Mouse (Mus musculus) G1E-ER4 (cell line): ENCODE measurements around the gene Ccdc172. TPM values are rescaled to one million over a fixed set of nuclear protein-coding genes. Genes with fewer than 3 reads are reported as not detected.

ENCODE experiments used
- GATA1 ChIP-seq: IDR thresholded peaks from one replicate; pipeline ENCODE4 v1.8.0; 2012; ENCODE audit warnings: low read length, inconsistent platforms
- polyA plus RNA-seq: library from polyadenylated mRNA; stranded (reverse); fragments of >175 nt; gene quantifications from 2 replicates; pipeline ENCODE4 v1.2.3, GENCODE M21; 2012

Gene Ccdc172
- polyA plus RNA-seq, 1 experiment, result not detected

DNA sequence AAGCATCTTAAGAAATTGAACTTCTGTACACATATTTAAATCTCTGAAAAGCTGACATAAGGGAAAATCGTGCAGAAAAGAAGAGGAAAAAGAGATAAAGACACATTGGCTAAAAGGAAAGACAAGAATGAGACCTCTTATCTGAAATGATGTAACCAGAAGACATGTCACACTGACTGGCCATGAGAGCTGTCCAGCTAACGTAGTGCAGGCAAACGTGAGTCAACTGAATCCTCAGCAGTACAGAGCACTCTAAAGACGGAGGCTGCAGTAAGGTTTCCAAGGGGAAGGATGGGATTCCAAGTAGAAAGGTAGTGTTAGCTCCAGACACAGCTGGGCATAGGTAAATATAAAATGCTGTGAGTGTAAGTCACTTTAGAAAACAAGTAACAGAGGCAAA, 36.6 kb downstream of the Ccdc172 start:
- TF ChIP-seq GATA1, result no peak

DNA sequence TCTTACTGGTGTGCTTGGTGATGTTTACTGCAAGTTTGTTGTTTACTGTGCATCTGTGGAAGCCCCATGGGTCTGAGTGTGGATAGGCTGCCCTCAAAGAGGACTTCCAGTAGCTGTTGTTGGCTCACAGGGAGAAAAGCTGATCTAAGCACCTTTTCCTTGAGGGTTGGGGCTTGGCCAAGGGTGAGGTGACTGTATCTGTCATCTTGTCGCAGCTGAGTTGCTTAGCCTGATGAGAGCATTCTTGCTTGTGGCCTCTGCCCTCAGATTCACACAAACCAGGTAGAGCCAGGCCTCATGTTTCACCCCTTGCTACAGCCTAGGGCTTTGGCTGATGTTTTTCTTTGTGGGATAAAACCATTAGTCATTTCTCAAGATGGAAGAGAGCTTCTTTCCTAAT, 38.7 kb downstream of the Ccdc172 start:
- no peak for TF ChIP-seq GATA1

DNA sequence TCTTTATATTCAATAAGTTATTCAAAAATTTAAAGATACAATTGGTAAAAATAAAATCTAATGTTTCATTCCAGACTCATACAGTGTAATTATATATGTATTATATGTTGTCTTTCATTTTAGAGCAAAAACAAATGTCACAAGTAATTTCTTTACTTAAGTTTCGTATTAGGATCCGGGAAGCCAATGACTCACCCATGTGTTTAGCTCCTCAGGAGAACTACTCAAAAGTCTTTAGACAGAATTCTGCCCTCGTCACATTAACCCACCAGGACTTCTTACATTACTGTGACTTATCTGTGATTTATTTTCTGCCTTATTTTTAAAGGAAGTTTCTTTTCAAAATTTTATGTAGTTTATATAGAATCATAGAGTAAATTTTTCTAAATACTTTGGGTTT, 39.1 kb downstream of the Ccdc172 start:
- no peak for TF ChIP-seq GATA1

DNA sequence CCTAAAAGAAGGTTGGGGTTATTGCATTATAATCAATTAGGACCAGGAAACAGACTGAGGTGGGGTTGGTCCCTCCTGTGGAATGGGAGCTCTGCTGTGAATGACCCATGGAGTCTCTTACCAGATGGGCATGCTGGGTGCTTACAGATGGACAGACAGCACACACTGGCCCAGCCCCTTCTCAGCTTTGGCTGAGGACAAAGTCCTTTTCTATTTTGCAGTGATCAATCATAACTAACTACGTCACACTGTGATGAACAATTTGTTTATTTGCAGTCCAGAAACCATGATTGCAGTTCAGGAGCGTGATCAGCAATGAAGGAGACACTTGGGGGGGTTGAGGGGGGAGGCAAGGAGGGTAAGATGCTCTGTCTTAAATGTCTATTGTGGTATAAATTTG, 43.2 kb downstream of the Ccdc172 start:
- TF ChIP-seq GATA1, result no peak

- no peak for TF ChIP-seq GATA1
These were observed 46.6 kb downstream of the Ccdc172 start for GRCm38 (mm10) chr19:58558352-58558751.

DNA sequence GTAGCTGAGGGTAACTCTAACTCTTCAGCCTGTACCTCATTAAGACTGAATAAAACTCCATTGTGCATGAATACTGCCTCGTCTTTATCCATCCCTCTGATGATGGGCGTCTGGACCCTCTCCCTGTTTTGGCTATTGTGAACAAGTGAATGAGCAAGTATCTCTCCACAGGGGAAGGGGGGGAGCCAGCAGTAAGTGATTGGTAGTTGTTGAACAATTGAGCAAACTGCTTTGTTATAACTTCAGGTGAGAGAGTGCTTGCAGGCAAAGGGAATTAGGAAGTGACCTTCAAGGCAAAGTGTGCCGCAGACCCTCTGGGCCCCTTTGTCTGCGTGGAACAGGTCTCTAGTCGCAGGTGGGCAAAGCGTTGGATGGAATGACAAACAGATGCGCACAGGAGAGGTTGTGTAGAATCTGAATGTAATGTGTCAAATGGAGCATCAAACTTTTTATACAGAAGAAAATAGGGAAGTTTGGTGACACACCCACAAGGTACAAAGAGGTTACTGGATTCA, 50.6 kb downstream of the Ccdc172 start:
- no peak for TF ChIP-seq GATA1

- no peak for TF ChIP-seq GATA1
These were observed 59.8 kb downstream of the Ccdc172 start for GRCm38 (mm10) chr19:58571566-58571965.

GRCm38 (mm10) chr19:58572429-58573071, 60.8 kb downstream of the Ccdc172 start:
- no peak for TF ChIP-seq GATA1

- no peak for TF ChIP-seq GATA1
These were observed 61.3 kb downstream of the Ccdc172 start for GRCm38 (mm10) chr19:58573072-58573438.

GRCm38 (mm10) chr19:58582018-58582417, 70.2 kb downstream of the Ccdc172 start:
- TF ChIP-seq GATA1, result no peak

- no peak for TF ChIP-seq GATA1
These were observed 71.2 kb downstream of the Ccdc172 start for GRCm38 (mm10) chr19:58582956-58583355.

DNA sequence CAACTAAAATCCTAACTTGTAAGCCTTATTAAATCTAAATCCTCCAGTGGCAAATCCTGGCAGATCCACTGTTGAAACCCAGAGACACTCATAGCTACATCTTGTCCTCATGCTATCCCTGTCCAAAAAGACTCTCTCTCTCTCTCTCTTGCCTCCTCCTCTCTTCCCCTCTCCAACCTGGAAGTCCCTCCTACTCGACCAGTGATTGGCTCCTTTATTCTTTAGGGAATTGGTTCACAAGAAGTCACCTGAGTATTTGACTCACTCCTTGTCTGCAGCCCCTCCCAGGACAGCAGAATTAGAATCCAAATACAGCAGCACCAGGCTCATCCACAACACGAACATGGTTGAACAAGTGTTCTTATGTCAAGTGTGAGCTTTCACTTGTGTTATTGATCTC, 74.3 kb downstream of the Ccdc172 start:
- no peak for TF ChIP-seq GATA1

DNA sequence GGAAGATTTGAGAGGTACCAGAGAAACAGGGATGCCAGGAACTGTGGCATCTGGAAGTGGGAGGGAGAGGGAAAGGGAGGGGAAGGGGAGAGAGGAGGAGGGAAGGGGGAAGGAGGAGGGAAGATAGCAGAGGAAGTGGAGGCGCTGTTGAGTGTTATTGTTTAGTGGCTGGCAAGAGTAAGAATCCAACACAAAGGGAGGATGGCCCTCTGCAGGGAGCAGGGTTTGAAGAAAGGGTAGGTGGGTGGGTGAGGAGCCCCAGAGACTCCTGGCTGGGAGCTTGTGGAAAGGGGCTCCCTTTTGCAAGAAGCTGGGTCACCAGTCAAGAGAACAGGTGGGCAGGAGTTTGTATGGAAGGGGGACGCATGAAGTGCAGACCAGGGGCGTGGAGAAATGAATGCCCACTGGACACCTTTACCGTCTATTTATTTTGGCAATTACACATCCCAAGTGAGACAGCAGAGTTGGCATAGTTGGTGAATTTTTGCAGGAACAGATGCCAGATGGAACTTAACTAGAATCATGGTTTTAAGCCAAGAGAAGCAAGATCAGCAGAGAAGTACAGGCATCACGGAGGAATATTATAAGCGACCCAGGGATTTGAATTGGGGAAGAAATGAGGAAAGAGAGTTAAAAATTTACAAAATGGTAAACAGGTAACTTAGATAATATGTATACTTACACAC, 78.6 kb downstream of the Ccdc172 start:
- no peak for TF ChIP-seq GATA1

- TF ChIP-seq GATA1, result no peak
These were observed 88.6 kb downstream of the Ccdc172 start for GRCm38 (mm10) chr19:58600381-58600780.

Other genes starting within 250 kb of the Ccdc172 start
- not detected in 2 replicates for gene Gfra1, start 56.1 kb upstream of the Ccdc172 start, polyA plus RNA-seq
- gene Pnlip, start 140.5 kb downstream of the Ccdc172 start, polyA plus RNA-seq, result not detected in 2 replicates
- not detected in 2 replicates for gene Pnliprp1, start 216.9 kb downstream of the Ccdc172 start, polyA plus RNA-seq
- gene Pnliprp2, start 247.7 kb downstream of the Ccdc172 start, polyA plus RNA-seq, result not detected in 2 replicates